Mouse (Mus musculus) kidney, postnatal 10 days (tissue): ENCODE results near the gene Pgf.

ENCODE experiments used
- DNase-seq: peaks from one replicate; pipeline ENCODE4 v3.0.0; 2021; ENCODE audit warnings: mixed read lengths

Gene Pgf

DNA sequence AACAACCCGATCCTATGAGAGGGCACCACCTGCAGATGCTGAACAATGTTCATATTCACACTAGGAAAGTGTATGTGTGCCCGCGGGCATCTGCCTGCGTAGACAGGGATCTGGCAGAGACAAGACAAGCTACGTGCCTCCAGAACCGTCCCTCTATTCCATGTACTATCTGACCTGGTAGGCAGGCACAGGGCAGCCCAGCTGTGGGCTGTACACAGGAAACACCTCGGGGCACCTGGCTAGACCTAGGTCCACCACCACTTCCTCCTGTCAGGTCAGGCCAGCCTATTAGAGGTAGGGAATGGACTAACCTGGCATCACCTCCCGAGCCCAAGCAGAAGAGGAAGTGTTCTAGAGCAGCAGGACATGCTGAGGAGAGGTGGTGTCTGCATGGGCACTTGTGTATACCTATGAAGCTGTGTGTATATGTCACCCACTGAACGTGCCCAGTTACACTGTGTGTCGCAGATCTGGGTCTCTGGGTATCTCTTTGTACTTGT lies at the start of gene Pgf:
TSS of gene Pgf (minus strand) at position 51 of the 500 bp plus-strand sequence.
- no peak for DNase-seq

DNA sequence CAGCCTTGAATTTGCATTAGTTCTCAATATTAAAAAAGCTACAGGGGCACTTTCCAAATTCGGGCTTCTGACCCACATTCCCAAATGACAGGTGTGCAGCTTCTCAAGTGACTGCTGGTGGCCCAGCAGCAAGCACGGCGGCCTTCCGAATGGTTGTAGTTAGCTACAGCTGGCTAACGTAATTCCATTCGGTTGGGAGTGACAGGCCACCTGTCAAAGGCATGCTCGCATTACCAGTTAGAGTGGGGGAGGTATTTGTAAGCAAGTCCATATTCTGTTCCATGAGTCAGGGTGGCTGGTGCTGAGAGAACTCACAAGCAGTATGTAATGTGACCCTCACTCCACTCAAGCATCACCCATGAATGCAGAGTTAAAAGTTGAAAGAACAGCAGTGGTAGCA lies 49.6 kb upstream of the Pgf start:
- DNase-seq: no peak

DNA sequence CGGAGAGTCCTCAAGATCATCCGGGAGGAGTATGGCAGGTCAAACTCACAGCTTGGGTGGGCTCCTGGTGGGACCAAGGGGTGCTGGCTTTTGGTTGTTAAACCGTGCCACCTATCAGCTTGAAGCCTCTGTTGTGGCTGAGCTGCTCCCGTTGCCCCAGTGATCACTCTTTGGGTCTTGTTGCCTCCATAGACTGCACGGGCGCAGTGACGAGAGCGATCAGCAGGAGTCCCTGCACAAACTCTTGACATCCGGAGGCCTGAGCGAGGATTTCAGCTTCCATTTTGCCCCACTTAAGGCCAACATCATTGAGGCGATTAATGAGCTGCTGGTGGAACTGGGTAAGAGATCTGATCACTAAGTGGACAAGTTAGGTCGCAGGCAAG lies 42.3 kb upstream of the Pgf start:
- DNase-seq: peak; percentile 52

DNA sequence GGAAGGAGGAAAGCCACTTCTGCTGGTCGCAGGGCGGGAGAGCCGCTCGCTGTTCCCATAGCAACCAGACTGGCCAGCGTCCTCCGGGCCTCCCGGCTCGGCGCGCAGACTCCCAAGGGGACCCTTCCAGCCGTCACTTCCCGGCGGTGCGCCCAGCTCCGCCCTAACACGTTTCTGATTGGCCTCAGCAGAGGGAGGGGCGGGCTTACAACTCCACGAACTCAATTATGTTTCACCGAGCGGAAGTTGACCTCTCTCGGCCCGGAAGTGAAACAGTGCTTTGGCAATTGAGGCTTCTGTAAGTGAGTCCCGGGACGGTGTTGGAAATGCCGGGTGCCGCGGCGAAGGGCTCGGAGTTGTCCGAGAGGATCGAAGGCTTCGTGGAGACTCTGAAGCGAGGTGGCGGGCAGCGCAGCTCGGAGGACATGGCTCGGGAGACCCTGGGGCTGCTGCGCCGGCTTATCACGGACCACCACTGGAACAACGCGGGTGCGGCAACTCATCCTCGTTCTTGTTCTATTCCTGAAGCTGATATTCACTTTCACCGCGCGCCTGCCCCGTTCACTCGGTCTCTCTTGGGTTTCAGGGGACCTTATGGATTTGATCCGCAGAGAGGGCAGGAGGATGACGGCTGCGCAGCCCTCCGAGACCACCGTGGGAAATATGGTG lies 41.8 kb upstream of the Pgf start, which contains the start of gene Eif2b2:
TSS of gene Eif2b2 (plus strand) at position 246 of the 669 bp plus-strand sequence.
- DNase-seq: peak; percentile 99

DNA sequence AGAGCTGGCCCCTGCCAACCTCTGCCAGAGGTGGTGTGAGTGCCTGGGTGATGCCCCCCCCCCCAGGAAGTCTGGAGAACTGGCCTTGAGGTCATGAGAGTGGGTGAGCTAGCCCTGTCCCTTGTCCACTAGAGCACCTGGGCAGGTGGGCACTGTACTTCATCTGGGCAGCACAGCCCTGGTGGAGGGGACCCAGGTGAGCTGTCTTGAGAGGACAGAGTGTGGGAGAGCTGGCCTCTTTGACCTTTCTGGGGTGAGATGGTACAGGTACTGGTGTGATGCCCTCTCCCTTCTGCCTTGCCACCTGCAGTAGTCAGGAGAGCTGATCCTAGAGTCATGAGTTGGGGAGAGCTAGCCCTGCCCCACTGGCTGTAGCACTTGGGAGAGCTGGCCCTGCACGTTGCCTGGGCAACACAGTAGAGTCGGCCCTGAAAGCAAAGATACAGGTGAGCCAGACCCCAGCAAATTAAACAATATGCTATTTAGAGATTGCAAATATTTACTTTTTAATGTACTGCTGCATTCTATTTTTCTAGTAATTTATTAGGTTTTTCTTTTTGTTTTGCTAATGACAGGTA lies 40.2 kb upstream of the Pgf start:
- no peak for DNase-seq

DNA sequence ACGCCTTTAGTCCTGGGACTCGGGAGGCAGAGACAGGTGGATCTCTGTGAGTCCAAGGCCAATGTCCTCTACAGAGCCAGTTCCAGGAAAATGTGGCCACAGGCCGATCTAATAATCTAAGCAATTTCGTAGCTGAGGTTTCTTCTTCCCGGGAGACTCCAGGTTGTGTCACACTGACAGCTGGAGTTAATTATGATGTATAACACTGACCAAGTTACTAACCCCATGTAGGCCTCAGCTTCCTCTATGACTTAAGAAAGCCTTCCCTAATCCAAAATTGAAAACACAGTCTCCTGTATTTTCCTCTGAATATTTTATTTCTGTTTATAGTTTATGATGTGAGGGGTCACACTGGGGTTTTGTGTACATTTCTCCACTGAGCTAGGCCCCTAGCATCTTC lies 37.4 kb upstream of the Pgf start:
- no peak for DNase-seq

DNA sequence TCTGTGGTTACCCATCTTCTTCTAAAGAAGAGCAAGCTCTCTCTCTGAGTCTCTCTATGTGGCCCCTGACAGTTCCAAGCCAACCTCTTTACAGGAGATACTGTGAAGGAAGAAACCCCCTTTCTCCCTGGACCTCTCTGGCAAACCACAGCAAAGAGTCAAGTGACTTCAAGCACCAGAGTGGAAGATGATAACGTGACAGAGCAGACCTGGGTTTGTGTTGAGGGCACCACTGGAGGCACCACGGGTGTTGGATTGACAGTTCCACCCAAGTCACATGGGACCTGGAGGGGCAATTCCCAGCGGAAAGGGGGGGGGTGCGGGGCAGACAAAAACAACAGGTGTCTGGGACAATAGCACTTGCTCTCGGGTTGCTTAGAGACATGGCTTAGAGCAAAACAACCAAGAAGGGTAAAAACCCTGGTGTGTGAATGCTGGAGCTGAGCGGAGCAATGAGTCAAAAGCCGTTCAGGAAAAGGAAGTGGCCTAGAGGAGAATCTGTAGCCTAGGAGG lies 31.2 kb upstream of the Pgf start:
- DNase-seq: no peak

DNA sequence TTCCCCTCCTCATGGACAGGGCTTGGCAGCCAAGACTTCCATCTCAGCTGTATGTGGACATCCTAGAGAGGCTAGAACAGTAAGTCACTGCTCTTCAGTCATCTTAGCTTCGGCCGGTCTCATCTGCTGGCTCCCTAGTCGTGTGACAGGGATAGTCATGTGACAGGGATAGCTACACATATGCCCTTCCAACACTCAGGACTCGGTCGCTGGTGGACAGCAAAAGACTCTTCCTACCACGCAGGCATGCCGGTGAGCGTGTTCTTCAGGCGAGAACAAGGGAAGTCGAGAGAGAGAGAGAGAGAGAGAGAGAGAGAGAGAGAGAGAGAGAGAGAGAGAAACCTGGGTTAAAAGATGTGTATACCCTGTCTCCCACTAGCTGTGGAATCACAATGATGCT lies 27.8 kb upstream of the Pgf start:
- no peak for DNase-seq

DNA sequence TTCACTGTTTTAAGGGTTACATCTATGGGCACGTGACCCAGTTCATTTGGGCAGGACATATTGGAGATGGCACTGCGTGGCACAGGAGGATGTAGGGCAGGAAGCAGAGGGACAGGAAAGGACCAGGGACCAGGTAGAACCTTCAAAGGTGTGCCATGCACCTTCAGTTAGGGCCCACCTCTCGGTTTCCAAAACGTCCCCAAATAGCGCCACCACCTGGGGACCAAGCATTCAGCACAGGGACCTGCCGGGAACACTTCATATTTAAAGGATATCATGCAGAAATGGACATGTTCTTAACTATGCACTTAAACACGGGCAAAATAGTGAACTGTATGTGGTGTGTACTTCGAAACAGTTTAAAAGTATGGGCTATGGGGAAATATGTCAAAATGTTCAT lies 26.5 kb upstream of the Pgf start:
- no peak for DNase-seq

DNA sequence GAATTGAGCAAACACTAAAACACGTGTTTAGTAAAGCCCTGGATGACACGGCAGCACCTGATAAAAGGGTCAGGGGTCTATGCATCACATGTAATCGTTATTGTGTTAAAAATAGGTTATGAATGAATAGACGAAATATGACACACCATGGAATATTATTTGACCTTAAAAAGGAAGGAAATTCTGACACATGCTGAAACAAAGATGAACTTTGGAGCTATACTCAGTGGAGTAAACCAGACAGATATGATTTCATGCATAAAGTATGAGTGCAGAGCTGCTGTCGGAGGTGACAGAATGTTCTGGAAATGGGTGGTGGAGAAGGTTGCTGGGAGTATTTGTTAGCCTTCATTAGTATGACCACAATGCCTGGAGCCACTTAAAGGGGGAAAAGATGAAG lies 26.1 kb upstream of the Pgf start:
- DNase-seq: no peak

DNA sequence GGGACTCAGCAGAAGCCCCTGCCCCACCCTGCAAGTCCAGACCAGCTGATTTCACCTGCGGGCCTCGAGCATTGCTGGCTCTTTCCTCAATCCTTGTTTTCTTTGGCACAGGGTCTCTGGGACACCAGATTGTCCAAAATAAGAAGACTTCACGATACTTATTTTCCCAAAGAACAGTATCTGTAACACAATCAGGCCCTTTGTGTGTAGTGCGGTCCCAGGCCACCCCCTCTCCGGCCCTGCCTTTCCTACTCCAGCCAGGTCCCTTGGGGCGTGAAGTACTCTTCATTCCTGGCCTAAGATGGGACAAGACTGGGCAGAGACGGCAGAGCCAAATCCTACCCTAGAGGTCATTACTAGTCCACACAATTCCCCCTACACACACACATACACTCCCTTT lies 24.6 kb upstream of the Pgf start:
- no peak for DNase-seq

DNA sequence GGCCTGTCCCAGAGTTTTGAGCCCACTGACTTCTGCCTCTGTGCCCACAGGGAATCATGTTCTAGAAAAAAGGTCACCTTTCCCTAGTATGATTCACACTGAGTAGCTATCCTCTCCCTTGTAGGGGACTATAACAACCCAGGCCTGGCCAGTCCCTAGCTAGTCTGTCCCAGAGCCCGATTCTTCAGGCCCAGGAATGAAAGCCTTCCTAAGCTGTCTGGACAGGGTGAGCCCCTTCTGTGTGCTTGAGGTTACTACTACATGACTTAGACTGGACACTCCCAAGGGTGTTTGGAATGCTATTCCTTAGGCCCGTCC lies 24.2 kb upstream of the Pgf start:
- no peak for DNase-seq

DNA sequence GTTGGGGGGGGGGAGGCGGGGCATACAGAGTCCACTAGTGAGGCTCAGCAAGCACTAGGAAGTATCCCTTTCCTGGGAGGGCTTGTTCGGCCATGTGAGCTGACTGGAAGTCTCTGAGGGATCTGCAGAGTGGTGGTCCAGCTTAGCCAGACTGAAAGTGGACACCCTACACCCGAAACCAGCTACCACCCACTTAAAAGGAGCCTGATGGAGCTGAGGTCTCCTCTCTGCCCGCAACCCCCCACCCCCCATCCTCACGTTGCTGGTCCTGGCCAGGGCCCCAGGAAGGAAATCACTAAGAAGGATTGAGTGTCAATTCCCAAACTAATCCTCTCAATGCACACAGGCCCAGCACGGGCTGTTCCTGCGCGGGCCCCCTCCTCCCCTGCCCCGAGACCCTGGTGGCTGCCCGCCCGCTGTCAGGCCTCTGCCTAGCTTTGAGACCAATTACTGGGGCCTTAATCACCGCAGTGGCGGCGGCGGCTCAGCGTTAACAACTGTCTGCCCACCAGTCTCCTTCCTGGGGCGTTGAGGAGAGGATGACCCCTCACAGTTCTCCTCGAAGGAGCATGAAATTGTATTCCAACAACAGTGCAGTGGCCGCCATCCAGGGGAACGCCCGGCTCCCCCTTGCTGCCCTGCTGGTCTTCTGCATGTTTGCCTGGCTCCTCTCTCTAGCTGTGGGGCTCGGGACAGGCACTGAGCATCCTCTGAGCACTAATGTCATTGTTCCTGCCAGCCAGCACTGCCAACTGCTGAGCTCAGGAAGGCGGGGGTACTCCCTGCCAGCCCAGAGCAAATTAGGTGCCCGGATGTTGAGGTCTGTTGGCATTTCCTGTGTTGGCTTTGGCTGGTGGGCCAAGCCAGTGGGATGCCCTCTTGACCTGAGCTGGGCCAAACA lies 23.6 kb upstream of the Pgf start:
- DNase-seq: no peak

DNA sequence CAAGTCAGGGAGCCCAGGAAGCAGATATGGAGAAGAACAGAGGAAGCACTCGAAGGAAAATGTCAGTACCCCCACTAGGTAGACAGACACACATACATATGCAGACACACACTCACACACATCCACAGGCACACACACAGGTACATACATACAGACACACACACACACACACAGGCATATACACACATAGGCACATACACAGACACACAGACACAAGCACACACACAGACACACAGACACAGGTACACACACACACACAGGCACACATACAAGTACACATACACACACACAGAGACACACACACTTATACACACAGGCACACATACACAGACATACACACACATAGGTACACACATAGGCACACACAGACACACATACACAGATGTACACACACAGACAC lies 22.4 kb upstream of the Pgf start:
- no peak for DNase-seq

DNA sequence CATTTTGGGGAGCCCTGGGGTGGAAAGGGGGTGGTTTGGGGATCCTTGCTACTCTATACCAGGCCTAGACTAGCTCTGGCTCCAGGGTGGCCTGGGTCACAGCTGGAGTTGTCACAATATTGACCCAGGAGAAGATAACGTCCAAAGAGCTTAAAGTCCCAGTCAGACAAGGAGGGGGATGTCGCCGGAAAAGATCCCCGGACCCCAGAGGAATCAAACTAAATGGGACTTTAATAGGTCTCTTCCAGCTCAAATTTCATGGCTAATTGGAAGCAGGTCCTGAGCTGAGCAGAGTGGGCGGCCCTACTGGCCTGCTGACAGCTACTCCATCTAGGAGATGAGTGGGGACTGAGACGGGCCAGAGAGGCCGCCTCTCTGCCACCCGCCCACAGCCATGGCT lies 20.3 kb upstream of the Pgf start:
- DNase-seq: no peak

DNA sequence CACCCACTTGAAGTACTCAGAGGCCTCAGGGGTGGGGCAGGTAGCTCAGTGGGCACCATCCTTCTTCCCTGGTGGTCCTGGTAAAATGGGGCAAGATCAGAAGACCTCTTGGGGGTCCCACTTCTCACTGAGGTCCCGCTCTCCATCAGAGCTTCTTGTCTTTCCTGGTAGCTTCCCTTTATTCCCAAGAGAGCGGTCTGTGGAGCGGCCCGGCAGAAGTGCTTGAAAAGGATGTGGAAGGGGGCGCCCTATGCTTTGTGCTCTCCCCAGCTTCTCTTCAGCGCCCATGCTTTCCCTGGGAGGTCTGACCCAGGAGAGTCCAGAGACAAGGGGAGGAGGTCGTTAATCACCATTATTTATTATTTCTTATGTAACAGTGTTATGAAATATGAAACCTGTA lies 19.8 kb upstream of the Pgf start:
- no peak for DNase-seq

DNA sequence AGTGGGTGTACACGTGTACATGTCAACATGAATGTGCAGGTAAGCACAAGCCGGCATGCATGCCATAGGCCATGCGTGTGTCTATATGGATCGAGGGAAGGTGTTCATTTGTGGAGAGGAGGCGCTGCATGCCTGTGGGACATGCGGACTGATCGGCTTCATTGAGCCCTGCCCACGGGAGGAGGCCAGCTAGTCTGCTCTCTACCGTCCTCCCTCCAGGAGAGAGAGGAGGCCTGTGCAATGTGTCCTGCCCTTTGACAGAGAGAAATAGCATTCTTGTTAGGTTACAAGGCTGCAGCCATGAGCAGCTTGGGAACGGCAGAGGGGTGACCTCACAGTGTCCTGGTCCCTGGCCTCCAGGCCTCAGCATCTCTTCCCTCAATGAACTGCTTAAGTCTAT lies 18.6 kb upstream of the Pgf start:
- no peak for DNase-seq

DNA sequence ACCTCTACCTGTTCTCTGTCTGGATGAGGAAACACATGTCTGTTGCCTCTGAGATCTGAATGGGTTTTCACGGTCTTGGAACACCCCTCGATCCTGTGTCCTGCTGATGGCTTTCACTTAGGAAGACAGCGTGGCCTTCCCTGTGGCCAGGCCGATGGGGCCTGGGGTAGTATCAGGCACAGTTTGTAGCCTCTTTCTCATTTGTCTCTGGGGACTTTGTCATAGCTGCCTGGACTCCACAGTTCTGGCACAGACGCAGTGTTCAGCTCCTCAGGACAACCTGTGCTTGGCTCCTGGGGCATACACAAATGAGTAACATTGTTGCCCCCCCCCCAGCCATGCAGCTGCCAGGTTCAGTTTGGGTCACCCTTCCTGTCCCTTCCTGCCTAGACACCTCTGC lies 17.5 kb upstream of the Pgf start:
- DNase-seq: no peak

DNA sequence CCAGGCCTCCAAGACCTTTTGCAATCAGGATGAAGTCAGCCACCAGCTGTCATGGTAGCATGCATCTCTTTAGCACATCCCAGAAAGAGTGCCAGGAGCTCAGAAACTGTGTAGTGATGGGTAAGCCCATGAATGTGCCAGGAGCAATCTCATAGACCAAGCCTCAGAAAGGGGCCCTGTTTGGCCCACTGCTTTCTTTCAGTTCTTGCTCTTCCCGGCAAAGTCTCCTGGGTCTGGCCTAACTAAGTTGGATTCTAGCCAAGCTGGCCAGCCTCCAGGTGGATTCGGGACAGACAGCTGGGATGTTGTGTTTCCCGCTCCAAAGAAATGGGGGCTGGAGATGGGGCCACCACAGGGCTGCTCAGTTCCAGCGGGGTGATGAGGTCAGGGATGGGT lies 17.0 kb upstream of the Pgf start:
- DNase-seq: peak; percentile 93

DNA sequence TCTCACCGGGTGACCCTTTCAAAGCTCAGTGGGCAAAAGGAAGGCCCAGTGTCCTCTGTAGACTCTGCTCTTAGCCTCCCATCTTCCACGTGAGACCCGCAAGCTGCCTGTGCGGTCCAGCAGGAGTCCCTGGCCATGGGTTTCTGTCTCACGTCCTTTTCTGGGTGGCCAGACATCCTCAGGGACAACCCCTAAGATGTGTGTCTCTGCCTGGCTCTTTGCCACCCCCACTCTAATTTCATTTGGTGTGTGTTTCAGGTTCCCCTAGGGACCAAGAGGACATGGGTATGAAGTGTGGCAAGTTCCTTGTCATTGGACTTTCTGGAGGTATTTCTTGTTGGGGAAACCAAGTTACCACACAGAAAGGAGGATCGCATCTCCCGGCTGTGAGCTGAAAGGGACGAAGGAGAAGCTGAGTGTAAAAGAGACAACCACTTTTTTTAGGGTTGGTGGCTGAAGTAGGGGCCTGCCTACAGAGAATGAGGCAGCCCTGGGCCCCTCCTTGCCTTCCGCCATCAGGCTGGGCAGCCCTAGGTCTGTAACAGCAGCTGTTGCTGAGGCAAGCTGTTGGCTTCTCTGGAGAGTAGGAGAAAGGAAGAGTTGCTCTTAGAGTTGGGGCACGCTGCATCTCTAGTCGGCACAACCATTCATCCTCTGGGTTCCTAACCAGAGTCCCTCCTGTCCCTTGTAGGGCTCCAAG lies 16.5 kb upstream of the Pgf start:
- no peak for DNase-seq

DNA sequence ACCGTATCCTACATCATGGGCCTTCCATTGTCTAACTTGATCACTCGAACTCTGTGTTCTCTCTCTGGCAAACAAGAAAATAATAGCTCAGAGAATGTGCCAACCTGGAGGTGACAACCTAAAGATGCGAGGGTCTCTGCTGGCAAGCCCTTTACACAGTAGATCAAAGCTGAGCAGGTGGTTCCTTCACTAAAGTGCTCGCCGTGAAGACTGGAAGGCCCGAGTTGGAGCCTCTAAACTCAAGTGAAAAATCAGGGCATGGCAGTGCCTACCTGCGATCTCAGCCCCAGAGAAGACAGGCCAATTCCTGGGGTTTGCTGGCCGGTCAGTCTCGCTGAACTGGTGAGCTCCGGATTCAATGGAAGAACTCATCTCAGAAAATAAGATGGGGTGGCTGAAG lies 15.6 kb upstream of the Pgf start:
- no peak for DNase-seq

DNA sequence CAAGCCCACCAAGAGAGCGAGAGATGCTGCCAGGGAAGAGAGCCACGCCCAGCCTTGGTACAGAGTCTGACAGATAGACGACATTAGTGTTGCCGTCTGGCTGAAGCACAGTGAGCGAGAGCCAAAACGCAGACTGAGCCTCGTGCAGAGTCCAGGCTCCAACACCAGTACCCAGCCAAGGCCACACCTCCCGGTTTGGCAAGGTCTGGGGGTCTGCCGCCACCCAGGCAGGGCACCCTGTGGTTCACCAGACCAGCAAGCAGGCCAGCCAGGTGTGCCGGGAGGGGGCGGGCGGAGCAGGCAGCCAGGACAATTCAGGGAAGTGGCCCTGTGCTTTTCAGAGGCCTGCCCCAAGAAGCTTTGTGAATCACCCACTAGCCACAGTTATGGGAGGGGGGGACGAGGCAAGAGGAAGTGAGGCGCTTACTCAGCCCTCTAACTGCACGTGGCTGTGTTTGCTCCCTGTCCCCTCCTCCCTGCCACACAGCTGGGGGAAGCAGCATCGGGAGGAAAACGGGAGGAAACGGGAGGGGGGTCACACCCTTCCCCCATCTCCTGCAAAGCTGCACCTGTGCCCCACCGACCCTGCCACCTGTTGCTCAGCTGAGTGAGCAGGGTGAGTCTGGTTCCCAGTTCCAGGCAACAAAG lies 15.0 kb upstream of the Pgf start:
- DNase-seq: peak; percentile 52

DNA sequence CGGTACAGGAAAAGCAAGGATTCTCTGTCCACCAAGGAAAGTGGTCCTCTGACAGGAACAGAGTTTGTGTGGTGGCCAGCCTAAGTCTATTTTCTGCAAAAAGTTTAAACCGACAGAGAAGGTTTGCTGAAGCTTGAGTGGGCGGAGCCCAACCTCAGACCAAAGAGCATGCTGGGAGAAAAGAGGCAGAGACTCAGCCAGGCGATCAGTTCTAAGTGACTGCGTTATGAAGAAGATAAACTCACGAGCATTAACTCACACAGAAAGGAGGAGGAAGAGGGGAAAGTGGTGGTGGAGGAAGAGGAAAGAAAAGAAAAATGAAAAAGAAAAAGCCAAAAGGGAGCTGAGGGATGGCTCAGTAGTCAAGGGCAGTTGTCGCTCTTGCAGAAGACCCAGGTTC lies 12.7 kb upstream of the Pgf start:
- DNase-seq: no peak
